Mouse (Mus musculus) gastrocnemius, adult 2 months (tissue): Measurements from ENCODE around the gene Mettl4. TPM values are rescaled to one million over a fixed set of nuclear protein-coding genes. Genes with fewer than 3 reads are reported as not detected.
A peak's percentile ranks its signal among the peaks of the same experiment; 100 is the strongest.
"Not testable (repeated sequence)": the region's sequence is repeated elsewhere in the genome, so short reads cannot be mapped to it uniquely, and the experiment has no call there.

Source experiments
- DNase-seq: peaks from one replicate; pipeline ENCODE4 v3.0.0; 2022
- H3K27ac ChIP-seq: fragments of 200-600 bp; 2 replicates; pipeline ENCODE4 v1.8.1; 2022; ENCODE audit warnings: mild to moderate bottlenecking
- H3K4me3 ChIP-seq: fragments of 200-600 bp; 2 replicates; pipeline ENCODE4 v1.8.1; 2022; ENCODE audit warnings: mild to moderate bottlenecking, moderate library complexity
- CTCF ChIP-seq: fragments of 200-600 bp; IDR thresholded peaks from 2 replicates; pipeline ENCODE4 v1.8.1; 2022; ENCODE audit warnings: antibody characterized with exemption, mild to moderate bottlenecking, moderate library complexity
- intact Hi-C: fragments of 180-260 bp; cut with DNase I; formaldehyde crosslinking; loops from one replicate; pipeline ENCODE4 v1.15.1; 2025
- long read RNA-seq, 2 experiments: library from polyadenylated mRNA; stranded (forward); transcript quantifications; one replicate each; pipeline ENCODE4 v2.0.0; 2021
- total RNA-seq, 2 experiments: library from RNA; stranded (reverse); gene quantifications; 2 replicates each; pipeline ENCODE4 v1.2.3; 2021

The Mettl4 gene
- 1 to 10 TPM; 7.6 to 9.6 TPM for total RNA-seq
- long read RNA-seq, experiment 1, partial matches to known transcripts = 1 of 5 reads
- long read RNA-seq, experiment 1, other reads (novel, unspliced or antisense) = 3 of 5 reads
- long read RNA-seq, experiment 2, partial matches to known transcripts = 0 of 1 reads
- long read RNA-seq, experiment 2, other reads (novel, unspliced or antisense) = 0 of 1 reads

- peak within 1 kb of the TSS; percentile 98 for H3K27ac ChIP-seq
- peak within 1 kb of the TSS; percentile 82 for H3K4me3 ChIP-seq
- DNase-seq = peak; percentile 96
- intact Hi-C loops = loop anchor here (5.0 kb wide), 1 partner anchor 83 kb away; no protein-coding TSS in a partner anchor
- TF ChIP-seq CTCF = no peak; the same call in 1 of the 2 replicates
Measured at GRCm38 (mm10) chr17:94749466-94750135, at the start of gene Mettl4. Gene Mettl4, minus strand, starts transcription at chr17:94750019.

GRCm38 (mm10) chr17:94778871-94779482, 29.2 kb upstream of the Mettl4 start:
- no peak for TF ChIP-seq CTCF
- DNase-seq = no peak
- no peak overlapping the region for H3K4me3 ChIP-seq
- H3K27ac ChIP-seq = no peak overlapping the region
- intact Hi-C loops = no loop called here

- intact Hi-C loops = no loop called here
- Histone ChIP-seq H3K4me3 (no peak overlapping the region), H3K27ac (no peak overlapping the region)
- DNase-seq = no peak
- no peak for TF ChIP-seq CTCF
Measured at GRCm38 (mm10) chr17:94768491-94768890, 18.7 kb upstream of the Mettl4 start.

- Histone ChIP-seq H3K27ac (no peak overlapping the region), H3K4me3 (no peak overlapping the region)
- intact Hi-C loops = no loop called here
- no peak for DNase-seq
- no peak for TF ChIP-seq CTCF
Measured at GRCm38 (mm10) chr17:94764711-94765110, 14.9 kb upstream of the Mettl4 start.

GRCm38 (mm10) chr17:94764011-94764410, 14.2 kb upstream of the Mettl4 start:
- DNase-seq = no peak
- Histone ChIP-seq H3K4me3 (no peak overlapping the region), H3K27ac (no peak overlapping the region)
- intact Hi-C loops = no loop called here
- TF ChIP-seq CTCF = no peak

- no peak for DNase-seq
- no peak for TF ChIP-seq CTCF
- intact Hi-C loops = no loop called here
- no peak overlapping the region for H3K27ac ChIP-seq
- no peak overlapping the region for H3K4me3 ChIP-seq
Measured at GRCm38 (mm10) chr17:94762405-94762804, 12.6 kb upstream of the Mettl4 start.

GRCm38 (mm10) chr17:94750136-94750729, 414 bp upstream of the Mettl4 start:
- Histone ChIP-seq H3K27ac (peak overlapping the region; percentile 98), H3K4me3 (peak overlapping the region; percentile 82)
- intact Hi-C loops = no loop called here
- TF ChIP-seq CTCF = no peak
- no peak for DNase-seq

- TF ChIP-seq CTCF = no peak
- intact Hi-C loops = no loop called here
- Histone ChIP-seq H3K27ac (no peak overlapping the region), H3K4me3 (no peak overlapping the region)
- no peak for DNase-seq
Measured at GRCm38 (mm10) chr17:94738173-94738572, 11.6 kb downstream of the Mettl4 start.

GRCm38 (mm10) chr17:94735885-94736284, 13.9 kb downstream of the Mettl4 start:
- intact Hi-C loops = no loop called here

GRCm38 (mm10) chr17:94735437-94735836, 14.4 kb downstream of the Mettl4 start:
- intact Hi-C loops = no loop called here
- no peak for DNase-seq
- Histone ChIP-seq H3K4me3 (no peak overlapping the region), H3K27ac (no peak overlapping the region)
- peak; percentile 41 for TF ChIP-seq CTCF

More at GRCm38 (mm10) chr17:94735885-94736284, 13.9 kb downstream of the Mettl4 start:
- Histone ChIP-seq H3K4me3 (no peak overlapping the region), H3K27ac (no peak overlapping the region)
- no peak for TF ChIP-seq CTCF
- DNase-seq = no peak

GRCm38 (mm10) chr17:94730416-94730815, 19.4 kb downstream of the Mettl4 start:
- intact Hi-C loops, DNase-seq, H3K27ac ChIP-seq, H3K4me3 ChIP-seq: not testable (repeated sequence)
- TF ChIP-seq CTCF = peak; percentile 55

- DNase-seq = no peak
- intact Hi-C loops = no loop called here
- TF ChIP-seq CTCF = no peak
- H3K27ac ChIP-seq = no peak overlapping the region
- H3K4me3 ChIP-seq = no peak overlapping the region
Measured at GRCm38 (mm10) chr17:94726750-94727149, 23.1 kb downstream of the Mettl4 start.
